Mouse (Mus musculus) hindbrain, embryonic 16.5 days (tissue): ENCODE measurements at regions not wholly inside any gene's neighbourhood (a gene's known extent, or its start where the extent isn't known, plus 50 kb on each side); places are given as distances from the start of the nearest gene placed in this dataset.
A peak's percentile ranks its signal among the peaks of the same experiment; 100 is the strongest.
"Not testable (repeated sequence)": the region's sequence is repeated elsewhere in the genome, so short reads cannot be mapped to it uniquely, and the experiment has no call there.

Source experiments
- ATAC-seq: fragments of 200-750 bp; cut with Nextera tagmentation; 2 replicates; pipeline ENCODE4 v1.8.0; 2017; ENCODE audit warnings: moderate TSS enrichment, moderate library complexity
- H3K27ac ChIP-seq: fragments of 300-500 bp; sonication (generic); 2 replicates; pipeline ENCODE4 v1.5.1; 2014; ENCODE audit warnings: low read depth, mild to moderate bottlenecking, control low read depth, low read length, moderate library complexity
- H3K27me3 ChIP-seq: fragments of 300-500 bp; sonication (generic); replicated peaks from 2 replicates; pipeline ENCODE4 v1.6.1; 2014; ENCODE audit warnings: low read length; ENCODE audit not compliant: control insufficient read depth, insufficient read depth
- H3K36me3 ChIP-seq: fragments of 300-500 bp; sonication (generic); 2 replicates; pipeline ENCODE4 v1.6.1; 2014; ENCODE audit warnings: mild to moderate bottlenecking, low read length, moderate library complexity, mixed read lengths; ENCODE audit not compliant: control insufficient read depth, insufficient read depth
- H3K4me1 ChIP-seq: fragments of 300-500 bp; sonication (generic); 2 replicates; pipeline ENCODE4 v1.6.1; 2014; ENCODE audit warnings: low read depth, low read length; ENCODE audit not compliant: control insufficient read depth, insufficient read depth
- H3K4me2 ChIP-seq: fragments of 300-500 bp; sonication (generic); 2 replicates; pipeline ENCODE4 v1.6.1; 2014; ENCODE audit warnings: mild to moderate bottlenecking, low read length, control low read depth, moderate library complexity
- H3K4me3 ChIP-seq: fragments of 300-500 bp; sonication (generic); 2 replicates; pipeline ENCODE4 v1.5.1; 2014; ENCODE audit warnings: mild to moderate bottlenecking, low read length, control low read depth, moderate library complexity
- H3K9ac ChIP-seq: fragments of 300-500 bp; sonication (generic); 2 replicates; pipeline ENCODE4 v1.6.1; 2014; ENCODE audit warnings: low read depth, mild to moderate bottlenecking, control low read depth, low read length, moderate library complexity
- H3K9me3 ChIP-seq: fragments of 300-500 bp; sonication (generic); 2 replicates; pipeline ENCODE4 v1.6.1; 2014; ENCODE audit warnings: mild to moderate bottlenecking, low read length, moderate library complexity; ENCODE audit not compliant: control insufficient read depth
- WGBS: fragments of 180-500 bp; shearing (Covaris S2); extraction: QIAGEN DNeasy Blood & Tissue Kit; methylation state at CpG from one replicate; pipeline ENCODE4 v1.1.7; 2014; 5-methylcytosine and 5-hydroxymethylcytosine counted together

DNA sequence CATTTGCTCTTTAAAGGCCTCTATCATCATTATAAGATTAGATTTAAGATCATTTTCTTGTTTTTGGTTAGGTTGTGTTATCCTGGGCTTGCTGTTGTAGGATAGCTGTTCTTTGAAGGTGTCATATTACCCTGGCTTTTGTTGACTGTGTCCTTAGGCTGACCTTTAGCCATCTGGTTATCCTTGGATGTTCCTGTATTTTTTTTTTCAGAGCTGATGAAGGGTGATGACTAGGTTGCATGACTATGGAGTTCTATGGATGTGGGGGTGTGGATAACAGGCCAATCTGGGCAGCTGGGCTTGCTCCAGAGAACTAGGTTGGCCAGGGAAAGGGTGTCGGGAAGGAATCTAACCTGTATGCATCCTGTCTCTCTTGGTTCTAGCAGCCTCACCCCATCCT is 74.2 kb downstream of the Dmrta1 start:
- 74% methylated on average over 1 of the region's 1 CpGs for WGBS
- no peak overlapping the region for H3K4me2 ChIP-seq
- ATAC-seq = no peak
- H3K27ac ChIP-seq = no peak overlapping the region
- H3K9me3 ChIP-seq = no peaks in the 10 kb centered on the region
- H3K4me1 ChIP-seq = no peaks in the 10 kb centered on the region
- no peak overlapping the region for H3K9ac ChIP-seq
- no peaks in the 10 kb centered on the region for H3K36me3 ChIP-seq
- H3K4me3 ChIP-seq = no peak overlapping the region
- H3K27me3 ChIP-seq = no peaks in the 10 kb centered on the region

DNA sequence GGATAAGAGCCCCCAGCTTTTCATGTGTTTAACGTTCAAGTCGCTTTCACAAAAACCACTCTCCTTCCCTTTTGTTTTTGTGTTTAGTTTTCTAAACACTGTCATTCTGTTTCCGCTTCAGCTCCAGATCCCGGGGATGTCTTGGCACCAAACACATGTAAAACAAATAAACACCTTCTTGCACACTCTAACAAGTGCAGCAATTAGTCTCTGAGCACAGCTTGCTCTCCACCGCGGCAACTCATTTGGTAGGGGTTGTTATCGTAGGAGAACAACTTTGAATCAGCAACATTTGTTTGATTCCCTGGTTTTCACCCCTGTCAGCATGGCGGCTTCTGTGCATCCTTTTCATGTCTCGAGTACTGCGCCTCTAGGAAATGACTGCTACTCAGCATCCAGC is 97.0 kb downstream of the Dmrta1 start:
- no peaks in the 10 kb centered on the region for H3K36me3 ChIP-seq
- no peak overlapping the region for H3K4me3 ChIP-seq
- H3K9me3 ChIP-seq = no peaks in the 10 kb centered on the region
- no peak for ATAC-seq
- no peaks in the 10 kb centered on the region for H3K4me1 ChIP-seq
- no peaks in the 10 kb centered on the region for H3K27me3 ChIP-seq
- H3K4me2 ChIP-seq = no peak overlapping the region
- no peak overlapping the region for H3K27ac ChIP-seq
- WGBS = 51% methylated on average over 10 of the region's 10 CpGs
- no peak overlapping the region for H3K9ac ChIP-seq

DNA sequence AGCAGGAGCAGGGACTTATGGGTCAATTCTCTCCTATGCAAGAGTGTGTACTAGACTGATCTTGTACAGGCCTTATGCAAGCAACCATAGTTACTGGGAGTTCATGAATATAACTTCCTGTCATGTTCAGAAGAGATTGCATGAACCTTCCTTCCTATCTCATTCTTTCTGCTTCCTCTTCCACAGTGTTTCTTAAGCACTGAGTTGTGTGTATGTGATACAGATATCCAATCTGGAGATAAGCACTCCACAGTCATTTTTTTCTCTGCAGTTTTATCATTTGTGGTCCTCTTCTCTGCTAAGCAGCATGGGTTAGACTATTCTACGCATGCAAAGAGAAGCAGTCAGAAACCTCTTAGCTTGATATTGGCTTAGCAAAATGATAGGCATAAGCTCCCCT is 102.3 kb downstream of the Dmrta1 start:
- Histone ChIP-seq H3K9ac (no peak overlapping the region), H3K9me3 (no peaks in the 10 kb centered on the region), H3K27me3 (no peaks in the 10 kb centered on the region), H3K4me1 (no peaks in the 10 kb centered on the region), H3K4me2 (no peak overlapping the region), H3K4me3 (no peak overlapping the region), H3K27ac (no peak overlapping the region), H3K36me3 (no peaks in the 10 kb centered on the region)
- WGBS = 94% methylated on average over 1 of the region's 1 CpGs
- no peak for ATAC-seq

DNA sequence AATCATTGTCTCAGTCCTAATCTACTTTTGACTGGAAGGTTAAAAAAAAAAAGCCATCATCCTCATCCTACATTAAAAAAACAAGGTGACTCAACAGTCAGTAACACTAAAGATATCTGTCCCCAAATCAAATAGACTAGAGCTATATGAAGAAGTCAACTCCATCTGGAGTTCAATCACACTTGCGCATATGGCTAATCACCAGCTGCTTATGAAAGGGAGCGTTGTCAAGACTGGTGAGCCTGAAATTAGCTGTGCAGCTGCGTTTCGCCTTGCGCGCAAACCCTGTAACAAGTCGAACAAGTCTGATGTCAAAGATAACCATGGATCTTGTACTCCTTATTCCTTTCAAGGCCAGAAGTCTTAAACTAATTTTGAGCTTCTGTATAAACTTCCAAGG is 137.6 kb downstream of the Dmrta1 start:
- no peak for ATAC-seq
- Histone ChIP-seq H3K9ac (no peak overlapping the region), H3K36me3 (no peaks in the 10 kb centered on the region), H3K4me2 (no peak overlapping the region), H3K4me3 (no peak overlapping the region), H3K4me1 (no peaks in the 10 kb centered on the region), H3K9me3 (no peaks in the 10 kb centered on the region), H3K27me3 (no peaks in the 10 kb centered on the region), H3K27ac (no peak overlapping the region)
- WGBS = 88% methylated on average over 7 of the region's 7 CpGs

DNA sequence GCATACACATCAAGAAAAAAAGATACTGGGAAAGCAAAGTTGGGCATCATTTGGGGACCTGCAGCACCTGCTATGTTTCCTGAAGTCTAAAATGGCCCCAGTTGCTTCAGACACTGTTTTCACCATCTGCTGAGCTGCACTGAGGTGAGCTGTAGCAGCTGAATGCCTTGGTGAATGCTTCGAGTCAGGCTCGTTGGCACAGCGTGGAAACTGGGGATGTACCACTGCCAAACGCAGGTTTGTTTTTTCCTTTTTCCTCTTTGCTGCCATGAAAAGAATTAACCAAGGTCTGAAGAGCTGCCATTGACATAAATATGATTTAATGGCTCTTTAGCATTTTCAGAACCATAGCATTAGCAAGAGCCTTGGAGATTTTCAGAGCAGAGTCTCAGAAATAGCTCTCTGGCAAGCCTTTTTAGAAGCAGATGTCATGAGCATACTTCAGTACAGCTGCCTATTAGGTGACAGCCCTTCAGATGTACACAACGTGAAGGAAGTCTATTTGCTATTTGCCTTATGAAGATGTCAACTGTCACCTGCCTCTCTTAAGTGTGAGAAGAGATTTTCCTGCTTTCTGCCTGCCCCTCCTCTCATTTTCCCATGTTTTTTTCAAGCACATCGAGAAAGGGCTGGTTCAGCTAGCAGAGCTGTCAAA is 155.4 kb downstream of the Dmrta1 start:
- ATAC-seq = peak; percentile 86
- Histone ChIP-seq H3K4me2 (no peak overlapping the region), H3K9me3 (no peaks in the 10 kb centered on the region), H3K36me3 (no peaks in the 10 kb centered on the region), H3K27ac (no peak overlapping the region; the same call in 1 of the 2 replicates), H3K27me3 (no peaks in the 10 kb centered on the region), H3K4me3 (no peak overlapping the region), H3K4me1 (no peaks in the 10 kb centered on the region), H3K9ac (no peak overlapping the region)
- WGBS = 61% methylated on average over 6 of the region's 6 CpGs

DNA sequence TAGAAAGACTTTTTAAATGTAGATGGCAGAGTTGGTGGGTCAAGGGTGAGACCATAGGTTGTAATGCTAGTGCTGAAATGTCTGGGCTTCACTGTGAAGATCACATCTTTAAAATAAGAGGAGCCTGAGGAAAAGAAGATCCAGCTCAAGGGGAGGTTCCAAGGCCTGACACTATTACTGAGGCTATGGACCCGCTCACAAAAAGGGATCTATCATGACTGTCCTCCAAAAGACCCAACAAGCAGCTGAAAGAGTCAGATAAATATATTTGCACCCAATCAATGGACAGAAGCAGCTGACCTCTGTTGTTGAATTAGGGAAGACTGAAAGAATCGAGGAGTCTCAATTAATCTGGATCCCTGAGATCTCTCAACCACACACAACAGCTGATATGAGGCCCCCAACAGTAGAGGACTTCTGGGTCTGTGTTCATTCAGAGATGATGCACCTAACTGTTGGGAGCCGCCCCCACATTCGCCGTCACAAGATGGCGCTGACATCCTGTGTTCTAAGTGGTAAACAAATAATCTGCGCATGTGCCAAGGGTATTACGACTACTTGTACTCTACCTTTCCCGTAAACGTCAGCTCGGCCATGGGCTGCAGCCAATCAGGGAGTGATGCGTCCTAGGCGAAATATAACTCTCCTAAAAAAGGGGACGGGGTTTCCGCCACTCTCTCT is 196.3 kb downstream of the Dmrta1 start:
- H3K4me3 ChIP-seq, H3K27ac ChIP-seq, H3K9ac ChIP-seq, H3K27me3 ChIP-seq, H3K9me3 ChIP-seq, H3K36me3 ChIP-seq, H3K4me1 ChIP-seq: not testable (repeated sequence)
- H3K4me2 ChIP-seq = peak overlapping the region; percentile 38
- whole genome bisulfite sequencing = 29% methylated on average over 6 of the region's 15 CpGs
- ATAC-seq = peak; percentile 80

DNA sequence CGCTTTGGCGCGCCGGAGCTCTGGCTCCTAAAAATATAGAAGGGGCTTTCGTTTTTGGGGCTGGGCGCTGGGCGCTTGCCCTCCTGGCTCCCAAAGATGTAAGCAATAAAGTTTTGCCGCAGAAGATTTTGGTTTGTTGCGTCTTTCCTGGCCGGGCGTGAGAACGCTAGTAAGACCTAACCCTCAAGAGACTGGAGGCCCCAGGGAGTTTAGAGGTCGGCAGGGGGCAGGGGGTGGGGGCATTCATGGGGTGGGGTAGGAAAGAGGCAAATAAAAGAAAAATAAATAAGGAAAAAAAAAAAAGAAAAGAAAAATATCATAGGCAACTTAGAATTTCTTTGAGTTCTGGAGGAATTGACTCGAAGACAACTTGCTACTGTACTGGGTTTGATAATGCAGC is 196.9 kb downstream of the Dmrta1 start:
- H3K4me1 ChIP-seq, ATAC-seq, H3K9me3 ChIP-seq, H3K27me3 ChIP-seq, H3K27ac ChIP-seq, H3K36me3 ChIP-seq: not testable (repeated sequence)
- Histone ChIP-seq H3K4me3 (peak overlapping the region; percentile 41), H3K4me2 (peak overlapping the region; percentile 60), H3K9ac (peak overlapping the region; percentile 38; the same call in 1 of the 2 replicates)
- 19% methylated on average over 7 of the region's 14 CpGs for WGBS

DNA sequence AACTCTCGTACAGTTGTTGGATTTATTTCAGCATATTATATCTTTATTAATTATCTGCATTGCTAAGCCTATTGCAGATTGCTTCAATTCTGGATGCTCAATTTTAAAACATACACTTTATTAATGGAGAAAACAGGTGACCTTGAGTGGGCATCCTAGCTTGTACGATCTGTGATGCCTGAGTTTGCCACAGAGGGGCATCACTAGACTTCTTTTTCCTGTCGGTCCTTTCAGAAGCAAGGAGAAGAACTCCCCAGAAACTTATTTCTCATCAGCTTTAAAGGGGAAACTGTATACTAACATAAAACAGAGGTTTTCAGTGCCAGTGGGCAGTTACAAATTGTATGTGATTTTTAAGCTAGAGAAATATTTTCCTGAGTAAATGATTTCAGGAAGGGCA is 201.8 kb downstream of the Dmrta1 start:
- no peaks in the 10 kb centered on the region for H3K9me3 ChIP-seq
- no peak overlapping the region for H3K4me3 ChIP-seq
- no peaks in the 10 kb centered on the region for H3K4me1 ChIP-seq
- no peak overlapping the region for H3K27ac ChIP-seq
- 57% methylated on average over 3 of the region's 3 CpGs for WGBS
- H3K27me3 ChIP-seq = no peaks in the 10 kb centered on the region
- no peak overlapping the region for H3K9ac ChIP-seq
- no peaks in the 10 kb centered on the region for H3K36me3 ChIP-seq
- ATAC-seq = no peak
- H3K4me2 ChIP-seq = no peak overlapping the region

DNA sequence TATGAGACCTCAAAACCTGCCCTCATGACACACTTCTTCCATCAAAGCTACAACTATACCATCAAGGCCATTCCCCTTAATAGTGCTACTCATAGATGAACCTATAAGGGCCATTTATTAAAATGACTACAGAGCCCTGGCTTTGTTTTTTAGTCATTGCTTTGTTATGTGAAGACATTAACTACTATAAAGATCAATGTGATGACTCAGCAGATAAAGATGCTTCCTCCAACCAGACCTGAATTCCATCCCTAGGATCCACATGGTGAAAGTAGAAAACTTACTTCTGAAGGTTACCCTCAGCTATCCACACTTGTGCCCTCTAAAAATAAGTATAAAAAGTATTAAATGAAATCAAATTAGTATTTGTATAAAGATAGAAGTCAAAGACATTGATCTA is 230.4 kb downstream of the Dmrta1 start:
- Histone ChIP-seq H3K9me3 (no peaks in the 10 kb centered on the region), H3K36me3 (no peaks in the 10 kb centered on the region), H3K4me1 (no peaks in the 10 kb centered on the region), H3K27ac (no peak overlapping the region), H3K4me3 (no peak overlapping the region), H3K9ac (no peak overlapping the region), H3K4me2 (no peak overlapping the region), H3K27me3 (no peaks in the 10 kb centered on the region)
- no peak for ATAC-seq
